ENCODE assay signal across 10 mouse cellular contexts in genomic region chr1:90909161-90909560, GRCm38 (mm10). TPM values are rescaled to one million over a fixed set of nuclear protein-coding genes. Genes with fewer than 3 reads are reported as not detected.
DNase-seq lines count a peak whose midpoint lies in the region; ATAC-seq and TF ChIP-seq lines count a peak whose summit lies in the region.
"Had no signal": no experiment of that assay in that cellular context is flagged by ENCODE, and none has a peak within 500 bp of the region (broad histone marks: within the 10 kb centered on the region; RNA-seq: fewer than 3 reads in every experiment).

No protein-coding gene starts in this region.

- no peak overlapping the region for H3K9ac ChIP-seq in forebrain, embryonic 14.5 days (ENCODE audit: low read length)
- no peak overlapping the region for H3K9ac ChIP-seq in forebrain, embryonic 15.5 days (replicated peaks)
- no peak overlapping the region for H3K9ac ChIP-seq in midbrain, postnatal 0 days (replicated peaks; ENCODE audit: low read length, poor library complexity, severe bottlenecking)
- H3K9ac ChIP-seq in midbrain, embryonic 15.5 days, result no peak overlapping the region
- H3K9ac ChIP-seq in intestine, embryonic 14.5 days (ENCODE audit: low read length), result no peak overlapping the region
- no peak overlapping the region for H3K9ac ChIP-seq in stomach, embryonic 14.5 days (replicated peaks; ENCODE audit: low read depth, low read length)
- H3K9ac ChIP-seq: liver, embryonic 15.5 days; neural tube, embryonic 13.5 days had no signal

- no peak for ATAC-seq in forebrain, embryonic 14.5 days
- ATAC-seq in forebrain, embryonic 15.5 days (replicated peaks), result no peak
- no peak for ATAC-seq in midbrain, postnatal 0 days (ENCODE audit: low FRiP score)
- ATAC-seq in midbrain, embryonic 15.5 days (replicated peaks), result no peak
- no peak for ATAC-seq in intestine, embryonic 14.5 days (replicated peaks; ENCODE audit: low FRiP score, low TSS enrichment, low read depth)
- ATAC-seq in stomach, embryonic 14.5 days (ENCODE audit: insufficient number of reproducible peaks, insufficient read depth, low FRiP score, low read depth), result peak; percentile 7; the same call in 1 of the 2 replicates

- H3K27ac ChIP-seq in forebrain, embryonic 14.5 days (ENCODE audit: low read depth, low read length), result no peak overlapping the region
- no peak overlapping the region for H3K27ac ChIP-seq in forebrain, embryonic 15.5 days (replicated peaks)
- no peak overlapping the region for H3K27ac ChIP-seq in midbrain, postnatal 0 days (ENCODE audit: low read depth, low read length)
- H3K27ac ChIP-seq in midbrain, embryonic 15.5 days, result no peak overlapping the region
- H3K27ac ChIP-seq in intestine, embryonic 14.5 days (ENCODE audit: low read depth), result peak overlapping the region; percentile 58
- peak overlapping the region; percentile 55; the same call in 1 of the 2 replicates for H3K27ac ChIP-seq in stomach, embryonic 14.5 days (ENCODE audit: low read length)
- H3K27ac ChIP-seq: liver, embryonic 15.5 days; neural tube, embryonic 13.5 days had no signal

- H3K4me1 ChIP-seq in forebrain, embryonic 14.5 days (ENCODE audit: control insufficient read depth, insufficient read depth, low read length), result no peaks in the 10 kb centered on the region
- no peaks in the 10 kb centered on the region for H3K4me1 ChIP-seq in forebrain, embryonic 15.5 days
- no peaks in the 10 kb centered on the region for H3K4me1 ChIP-seq in midbrain, postnatal 0 days (ENCODE audit: insufficient read depth, low read length)
- H3K4me1 ChIP-seq in midbrain, embryonic 15.5 days, result peaks cover 4% of the 10 kb centered on the region; the same call in 1 of the 2 replicates
- H3K4me1 ChIP-seq in intestine, embryonic 14.5 days (replicated peaks; ENCODE audit: control insufficient read depth, insufficient read depth, low read length), result peaks cover 26% of the 10 kb centered on the region
- H3K4me1 ChIP-seq in stomach, embryonic 14.5 days (ENCODE audit: control insufficient read depth, insufficient read depth, low read length), result peaks cover 20% of the 10 kb centered on the region
- H3K4me1 ChIP-seq: liver, embryonic 15.5 days had no signal

- peak; percentile 41 for DNase-seq in forebrain, embryonic 14.5 days (ENCODE audit: low spot score)
- peak; percentile 64 for DNase-seq in midbrain, postnatal 0 days (ENCODE audit: low spot score)
- DNase-seq in intestine, embryonic 14.5 days (ENCODE audit: low spot score), result no peak
- no peak for DNase-seq in spleen, adult 12 weeks (ENCODE audit: low spot score)
- no peak for DNase-seq in left cerebral cortex, adult 9 months (ENCODE audit: low spot score in 2 of 2)

- no peaks in the 10 kb centered on the region for H3K9me3 ChIP-seq in forebrain, embryonic 14.5 days (replicated peaks; ENCODE audit: control insufficient read depth, low read length)
- no peaks in the 10 kb centered on the region for H3K9me3 ChIP-seq in forebrain, embryonic 15.5 days
- H3K9me3 ChIP-seq in midbrain, postnatal 0 days (ENCODE audit: low read length), result no peaks in the 10 kb centered on the region
- H3K9me3 ChIP-seq in midbrain, embryonic 15.5 days, result no peaks in the 10 kb centered on the region
- H3K9me3 ChIP-seq in intestine, embryonic 14.5 days (ENCODE audit: control insufficient read depth, low read length), result no peaks in the 10 kb centered on the region
- no peaks in the 10 kb centered on the region for H3K9me3 ChIP-seq in stomach, embryonic 14.5 days (ENCODE audit: control insufficient read depth, low read depth, low read length)
- H3K9me3 ChIP-seq: liver, embryonic 15.5 days; neural tube, embryonic 13.5 days had no signal

- H3K27me3 ChIP-seq in forebrain, embryonic 14.5 days (replicated peaks; ENCODE audit: control insufficient read depth, insufficient read depth, low read length), result no peaks in the 10 kb centered on the region
- H3K27me3 ChIP-seq in forebrain, embryonic 15.5 days, result no peaks in the 10 kb centered on the region
- no peaks in the 10 kb centered on the region for H3K27me3 ChIP-seq in midbrain, postnatal 0 days (ENCODE audit: insufficient read depth, low read length)
- no peaks in the 10 kb centered on the region for H3K27me3 ChIP-seq in midbrain, embryonic 15.5 days (replicated peaks)
- no peaks in the 10 kb centered on the region; the same call in 1 of the 2 replicates for H3K27me3 ChIP-seq in intestine, embryonic 14.5 days (replicated peaks; ENCODE audit: control insufficient read depth, insufficient read depth, low read length)
- no peaks in the 10 kb centered on the region for H3K27me3 ChIP-seq in stomach, embryonic 14.5 days (ENCODE audit: control insufficient read depth, insufficient read depth, low read length)
- H3K27me3 ChIP-seq: liver, embryonic 15.5 days had no signal

- no peaks in the 10 kb centered on the region for H3K36me3 ChIP-seq in forebrain, embryonic 14.5 days (ENCODE audit: control insufficient read depth, insufficient read depth, low read length)
- no peaks in the 10 kb centered on the region for H3K36me3 ChIP-seq in forebrain, embryonic 15.5 days
- no peaks in the 10 kb centered on the region for H3K36me3 ChIP-seq in midbrain, postnatal 0 days (ENCODE audit: insufficient read depth, low read length)
- no peaks in the 10 kb centered on the region for H3K36me3 ChIP-seq in midbrain, embryonic 15.5 days (replicated peaks)
- no peaks in the 10 kb centered on the region for H3K36me3 ChIP-seq in intestine, embryonic 14.5 days (ENCODE audit: control insufficient read depth, insufficient read depth, low read length)
- no peaks in the 10 kb centered on the region for H3K36me3 ChIP-seq in stomach, embryonic 14.5 days (ENCODE audit: control insufficient read depth, insufficient read depth, low read length)
- H3K36me3 ChIP-seq: liver, embryonic 15.5 days; neural tube, embryonic 13.5 days had no signal

- no peak for TF ChIP-seq CTCF in midbrain, postnatal 0 days (IDR thresholded peaks at IDR 0.05)

- H3K4me3 ChIP-seq in forebrain, embryonic 14.5 days (ENCODE audit: low read depth, low read length), result no peak overlapping the region
- no peak overlapping the region for H3K4me3 ChIP-seq in forebrain, embryonic 15.5 days
- no peak overlapping the region for H3K4me3 ChIP-seq in midbrain, postnatal 0 days (ENCODE audit: low read depth, low read length)
- H3K4me3 ChIP-seq in midbrain, embryonic 15.5 days, result no peak overlapping the region
- H3K4me3 ChIP-seq in intestine, embryonic 14.5 days (ENCODE audit: low read depth, low read length), result no peak overlapping the region
- no peak overlapping the region for H3K4me3 ChIP-seq in stomach, embryonic 14.5 days (ENCODE audit: low read depth, low read length)
- H3K4me3 ChIP-seq: liver, embryonic 15.5 days; neural tube, embryonic 13.5 days had no signal

- no peak overlapping the region for H3K4me2 ChIP-seq in forebrain, embryonic 14.5 days (ENCODE audit: low read length)
- H3K4me2 ChIP-seq in forebrain, embryonic 15.5 days (replicated peaks), result no peak overlapping the region
- no peak overlapping the region for H3K4me2 ChIP-seq in midbrain, postnatal 0 days (ENCODE audit: low read depth, low read length, poor library complexity, severe bottlenecking)
- no peak overlapping the region for H3K4me2 ChIP-seq in midbrain, embryonic 15.5 days
- H3K4me2 ChIP-seq in intestine, embryonic 14.5 days (ENCODE audit: low read length), result peak overlapping the region; percentile 27; the same call in 1 of the 2 replicates
- no peak overlapping the region for H3K4me2 ChIP-seq in stomach, embryonic 14.5 days (replicated peaks; ENCODE audit: low read depth, low read length)
- H3K4me2 ChIP-seq: liver, embryonic 15.5 days; neural tube, embryonic 13.5 days had no signal

RNA-seq across cellular contexts. Expression of gene Mlph, which starts 5.7 kb away (rescaled TPM):
- 0.05 and 0.38 TPM in 2 replicates for polyA plus RNA-seq in forebrain, embryonic 14.5 days (2014; fragmentation: Nextera tagmentation; extraction: Ambion mirVana)
- polyA plus RNA-seq in forebrain, embryonic 15.5 days (2015; fragmentation: Nextera tagmentation; extraction: Ambion mirVana), result 0.11 and 0.45 TPM in 2 replicates
- 0.27 TPM in 1 of 2 replicates, not detected in the other for total RNA-seq in midbrain, postnatal 0 days (2014; rRNA removed)
- polyA plus RNA-seq in midbrain, postnatal 0 days (2015; fragmentation: Nextera tagmentation; extraction: Ambion mirVana), result 0.35 and 0.39 TPM in 2 replicates
- polyA plus RNA-seq in midbrain, embryonic 15.5 days (2015; fragmentation: Nextera tagmentation; extraction: Ambion mirVana), result 0.23 and 0.46 TPM in 2 replicates
- 0.60 and 0.96 TPM in 2 replicates for polyA plus RNA-seq in intestine, embryonic 14.5 days (2014; fragmentation: Nextera tagmentation; extraction: Ambion mirVana)
- polyA plus RNA-seq in stomach, embryonic 14.5 days (2014; fragmentation: Nextera tagmentation; extraction: Ambion mirVana), result 0.29 and 1.3 TPM in 2 replicates
- polyA plus RNA-seq: liver, embryonic 15.5 days had no signal

RNA-seq across cellular contexts. Expression of gene Prlh, which starts 43.7 kb away (rescaled TPM):
- not detected in 2 replicates for polyA plus RNA-seq in forebrain, embryonic 14.5 days (2014; fragmentation: Nextera tagmentation; extraction: Ambion mirVana)
- polyA plus RNA-seq in forebrain, embryonic 15.5 days (2015; fragmentation: Nextera tagmentation; extraction: Ambion mirVana), result not detected in 2 replicates
- not detected in 2 replicates for total RNA-seq in midbrain, postnatal 0 days (2014; rRNA removed)
- not detected in 2 replicates for polyA plus RNA-seq in midbrain, postnatal 0 days (2015; fragmentation: Nextera tagmentation; extraction: Ambion mirVana)
- not detected in 2 replicates for polyA plus RNA-seq in midbrain, embryonic 15.5 days (2015; fragmentation: Nextera tagmentation; extraction: Ambion mirVana)
- polyA plus RNA-seq in intestine, embryonic 14.5 days (2014; fragmentation: Nextera tagmentation; extraction: Ambion mirVana), result not detected in 2 replicates
- polyA plus RNA-seq in stomach, embryonic 14.5 days (2014; fragmentation: Nextera tagmentation; extraction: Ambion mirVana), result not detected in 2 replicates
- polyA plus RNA-seq: liver, embryonic 15.5 days; neural tube, embryonic 13.5 days had no signal

Comparison
In these comparisons a context has a peak if more than half of its experiments do, and no peak if none do; other contexts are left out.
1. DNase-seq: peak in forebrain, embryonic 14.5 days (single experiment) and midbrain, postnatal 0 days (single experiment); none in intestine, embryonic 14.5 days (single experiment), spleen, adult 12 weeks (single experiment) and left cerebral cortex, adult 9 months (0 of 2).
2. H3K27ac ChIP-seq: peak in intestine, embryonic 14.5 days (single experiment) and stomach, embryonic 14.5 days (single experiment); none in forebrain, embryonic 14.5 days (single experiment), forebrain, embryonic 15.5 days (single experiment), midbrain, postnatal 0 days (single experiment) and midbrain, embryonic 15.5 days (single experiment).